Mouse (Mus musculus): ENCODE results near the gene Tubgcp3. TPM values are rescaled to one million over a fixed set of nuclear protein-coding genes. Genes with fewer than 3 reads are reported as not detected.

Tubgcp3 gene
- total RNA-seq, 2 experiments from 2014 or later: 31.9 to 35.6 TPM

Small RNAs within 50 kb of the gene (microRNA-seq; reads per million reads assigned to microRNA genes)
- gene Gm26483: 0 reads per million in 2 experiments

Other genes with a start within 250 kb of the Tubgcp3 start
- not detected for gene Spaca7, start 99.2 kb downstream of the Tubgcp3 start, total RNA-seq (2021)
- 10 to 100 TPM; 58.9 to 59.9 TPM for gene Atp11a, start 84.8 kb upstream of the Tubgcp3 start, total RNA-seq (2021)
- gene Mcf2l, start 201.6 kb upstream of the Tubgcp3 start, total RNA-seq (2021): 100 to 1,000 TPM; 212 to 231 TPM

Data from layer of hippocampus, adult 18-20 months (tissue).